Mouse (Mus musculus): Measurements from ENCODE around the gene Prss35.

Gene Prss35

GRCm38 (mm10) chr9:86797553-86797952 is 54.1 kb downstream of the Prss35 start:
- no peak for DNase-seq (ENCODE audit: inconsistent age in 2 of 2, low spot score in 1 of 2)

- no peak for DNase-seq (ENCODE audit: inconsistent age in 2 of 2, low spot score in 1 of 2)
These were observed 54.7 kb downstream of the Prss35 start for GRCm38 (mm10) chr9:86798129-86798528.

- DNase-seq (ENCODE audit: inconsistent age in 2 of 2, low spot score in 1 of 2): no peak
These were observed 55.2 kb downstream of the Prss35 start for GRCm38 (mm10) chr9:86798686-86799085.

- DNase-seq (ENCODE audit: inconsistent age in 2 of 2, low spot score in 1 of 2): no peak
These were observed 55.6 kb downstream of the Prss35 start for GRCm38 (mm10) chr9:86799099-86799498.

- DNase-seq (ENCODE audit: inconsistent age in 2 of 2, low spot score in 1 of 2): peak; percentile 31 to 79
These were observed 57.2 kb downstream of the Prss35 start for GRCm38 (mm10) chr9:86800600-86801163.

Data from adrenal gland, adult (tissue).